26 mouse cellular contexts compared by ENCODE assay signal in the genomic region with DNA sequence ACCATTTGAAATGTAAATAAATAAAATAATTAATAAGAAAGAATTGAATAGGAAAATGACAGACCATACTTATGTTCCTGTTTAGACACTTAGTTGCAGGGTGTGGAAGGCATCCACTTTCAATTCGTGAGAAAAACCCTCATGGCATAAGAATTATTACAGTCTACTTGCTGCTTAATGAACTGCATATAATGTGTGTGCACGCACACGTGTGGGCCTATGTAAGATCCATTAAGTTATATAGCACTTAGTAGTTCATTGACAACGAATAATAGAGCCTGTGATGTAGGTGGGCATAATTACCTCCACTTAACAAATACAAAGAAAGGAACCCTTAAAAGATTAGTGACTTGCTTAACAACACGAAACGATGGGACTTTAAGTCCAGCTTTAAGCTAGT.
"Had no signal": no experiment of that assay in that cellular context is flagged by ENCODE, and none has a peak within 500 bp of the region (broad histone marks: within the 10 kb centered on the region; RNA-seq: fewer than 3 reads in every experiment).

No protein-coding gene starts in this region.

- ATAC-seq: hindbrain, postnatal 0 days; intestine, embryonic 16.5 days; liver, embryonic 12.5 days had no signal

- H3K27ac ChIP-seq: gastrocnemius, adult 2 months; heart, adult 2 months; heart, embryonic 13.5 days; heart, embryonic 15.5 days; hindbrain, embryonic 12.5 days; hindbrain, embryonic 15.5 days; hindbrain, postnatal 0 days; kidney, embryonic 15.5 days; limb, embryonic 13.5 days; limb, embryonic 15.5 days; liver, embryonic 12.5 days had no signal

- H3K27me3 ChIP-seq: heart, embryonic 13.5 days; heart, embryonic 15.5 days; hindbrain, embryonic 12.5 days; hindbrain, embryonic 15.5 days; limb, embryonic 13.5 days; limb, embryonic 15.5 days; liver, embryonic 12.5 days had no signal

- H3K4me1 ChIP-seq: heart, embryonic 13.5 days; heart, embryonic 15.5 days; hindbrain, embryonic 12.5 days; hindbrain, embryonic 15.5 days; limb, embryonic 13.5 days; limb, embryonic 15.5 days; liver, embryonic 12.5 days had no signal

- H3K9me3 ChIP-seq: heart, embryonic 13.5 days; heart, embryonic 15.5 days; hindbrain, embryonic 12.5 days; hindbrain, embryonic 15.5 days; kidney, embryonic 15.5 days; limb, embryonic 13.5 days; limb, embryonic 15.5 days; liver, embryonic 12.5 days had no signal

- H3K4me3 ChIP-seq: gastrocnemius, adult 2 months; heart, adult 2 months; heart, embryonic 13.5 days; heart, embryonic 15.5 days; hindbrain, embryonic 12.5 days; hindbrain, embryonic 15.5 days; kidney, embryonic 15.5 days; limb, embryonic 13.5 days; limb, embryonic 15.5 days; liver, embryonic 12.5 days had no signal

- H3K36me3 ChIP-seq: heart, embryonic 13.5 days; heart, embryonic 15.5 days; hindbrain, embryonic 12.5 days; hindbrain, embryonic 15.5 days; kidney, embryonic 15.5 days; limb, embryonic 13.5 days; limb, embryonic 15.5 days; liver, embryonic 12.5 days had no signal

- H3K9ac ChIP-seq: heart, embryonic 13.5 days; heart, embryonic 15.5 days; hindbrain, embryonic 12.5 days; hindbrain, embryonic 15.5 days; kidney, embryonic 15.5 days; limb, embryonic 13.5 days; limb, embryonic 15.5 days; liver, embryonic 12.5 days had no signal

- DNase-seq: gastrocnemius, adult 2 months; gastrocnemius, postnatal 10 days; gastrocnemius, postnatal 36 days; heart, adult 11 months; heart, adult 2 months; heart, postnatal 14 days; heart, postnatal 36 days; kidney, adult 11 months; kidney, adult 2 months; kidney, adult 9 months; kidney, postnatal 10 days; kidney, postnatal 25 days; layer of hippocampus, adult 9-11 months; layer of hippocampus, postnatal 36 days; left cerebral cortex, postnatal 4 days had no signal

- H3K4me2 ChIP-seq: heart, embryonic 11.5 days; heart, embryonic 13.5 days; heart, embryonic 15.5 days; hindbrain, embryonic 12.5 days; hindbrain, embryonic 15.5 days; kidney, embryonic 15.5 days; limb, embryonic 13.5 days; limb, embryonic 15.5 days; liver, embryonic 12.5 days had no signal
